Mouse (Mus musculus): ENCODE data around the gene Sox5. TPM values are rescaled to one million over a fixed set of nuclear protein-coding genes. Genes with fewer than 3 reads are reported as not detected.

Gene Sox5
- polyA plus RNA-seq, 1 experiment from 2014 or later: 33.0 TPM

- Histone ChIP-seq H3K27ac (no peak overlapping the region), H3K36me3 (no peaks in the 10 kb centered on the region), H3K4me2 (replicated peaks) (no peak overlapping the region), H3K4me3 (no peak overlapping the region), H3K9me3 (no peaks in the 10 kb centered on the region), H3K9ac (no peak overlapping the region), H3K27me3 (replicated peaks) (no peaks in the 10 kb centered on the region), H3K4me1 (no peaks in the 10 kb centered on the region)
- 78% methylated on average over 12 of the region's 12 CpGs for WGBS
- ATAC-seq (ENCODE audit: low FRiP score, low read depth): no peak
Measured at GRCm38 (mm10) chr6:144761902-144762301, 19.9 kb downstream of the Sox5 start.

GRCm38 (mm10) chr6:144759193-144759592 lies 22.6 kb downstream of the Sox5 start:
- WGBS: 45% methylated on average over 8 of the region's 8 CpGs
- Histone ChIP-seq H3K27ac (no peak overlapping the region), H3K36me3 (no peaks in the 10 kb centered on the region), H3K9ac (no peak overlapping the region), H3K9me3 (no peaks in the 10 kb centered on the region), H3K4me1 (no peaks in the 10 kb centered on the region), H3K4me2 (replicated peaks) (no peak overlapping the region), H3K27me3 (replicated peaks) (no peaks in the 10 kb centered on the region), H3K4me3 (no peak overlapping the region)
- no peak for ATAC-seq (ENCODE audit: low FRiP score, low read depth)

GRCm38 (mm10) chr6:144757414-144757813 lies 24.4 kb downstream of the Sox5 start:
- 30% methylated on average over 14 of the region's 14 CpGs for WGBS
- H3K4me3 ChIP-seq: no peak overlapping the region
- H3K4me2 ChIP-seq (replicated peaks): no peak overlapping the region
- no peaks in the 10 kb centered on the region for H3K36me3 ChIP-seq
- H3K9me3 ChIP-seq: no peaks in the 10 kb centered on the region
- no peak overlapping the region for H3K9ac ChIP-seq
- no peak for ATAC-seq (ENCODE audit: low FRiP score, low read depth)
- H3K4me1 ChIP-seq: 0 out of 2 replicates have a peak, but pooled peaks cover 4% of the 10 kb centered on the region
- no peak overlapping the region for H3K27ac ChIP-seq
- H3K27me3 ChIP-seq (replicated peaks): no peaks in the 10 kb centered on the region

- 93% methylated on average over 14 of the region's 14 CpGs for WGBS
- Histone ChIP-seq H3K36me3 (no peaks in the 10 kb centered on the region), H3K4me2 (replicated peaks) (no peak overlapping the region), H3K27me3 (replicated peaks) (no peaks in the 10 kb centered on the region), H3K27ac (no peak overlapping the region), H3K4me3 (no peak overlapping the region), H3K4me1 (0 out of 2 replicates have a peak, but pooled peaks cover 4% of the 10 kb centered on the region), H3K9ac (no peak overlapping the region), H3K9me3 (no peaks in the 10 kb centered on the region)
- no peak for ATAC-seq (ENCODE audit: low FRiP score, low read depth)
Measured at GRCm38 (mm10) chr6:144756444-144756843, 25.3 kb downstream of the Sox5 start.

- Histone ChIP-seq H3K9me3 (no peaks in the 10 kb centered on the region), H3K4me1 (0 out of 2 replicates have a peak, but pooled peaks cover 4% of the 10 kb centered on the region), H3K27ac (no peak overlapping the region), H3K27me3 (replicated peaks) (no peaks in the 10 kb centered on the region), H3K9ac (no peak overlapping the region), H3K4me2 (replicated peaks) (no peak overlapping the region), H3K4me3 (no peak overlapping the region), H3K36me3 (no peaks in the 10 kb centered on the region)
- WGBS: 90% methylated on average over 4 of the region's 4 CpGs
- ATAC-seq (ENCODE audit: low FRiP score, low read depth): no peak
Measured at GRCm38 (mm10) chr6:144755304-144755703, 26.5 kb downstream of the Sox5 start.

GRCm38 (mm10) chr6:144754366-144754765 lies 27.4 kb downstream of the Sox5 start:
- Histone ChIP-seq H3K27me3 (replicated peaks) (no peaks in the 10 kb centered on the region), H3K4me3 (no peak overlapping the region), H3K36me3 (no peaks in the 10 kb centered on the region), H3K9me3 (no peaks in the 10 kb centered on the region), H3K27ac (no peak overlapping the region), H3K9ac (no peak overlapping the region), H3K4me1 (0 out of 2 replicates have a peak, but pooled peaks cover 4% of the 10 kb centered on the region), H3K4me2 (replicated peaks) (no peak overlapping the region)
- no peak for ATAC-seq (ENCODE audit: low FRiP score, low read depth)

GRCm38 (mm10) chr6:144753963-144754296 lies 27.8 kb downstream of the Sox5 start:
- Histone ChIP-seq H3K27me3 (replicated peaks) (no peaks in the 10 kb centered on the region), H3K36me3 (no peaks in the 10 kb centered on the region), H3K9me3 (no peaks in the 10 kb centered on the region), H3K4me1 (0 out of 2 replicates have a peak, but pooled peaks cover 4% of the 10 kb centered on the region), H3K4me2 (replicated peaks) (no peak overlapping the region), H3K9ac (no peak overlapping the region), H3K4me3 (no peak overlapping the region), H3K27ac (no peak overlapping the region)
- WGBS: 14% methylated on average over 3 of the region's 3 CpGs
- ATAC-seq (ENCODE audit: low FRiP score, low read depth): no peak

GRCm38 (mm10) chr6:144753225-144753962 lies 28.4 kb downstream of the Sox5 start:
- WGBS: 73% methylated on average over 13 of the region's 13 CpGs
- no peaks in the 10 kb centered on the region for H3K9me3 ChIP-seq

GRCm38 (mm10) chr6:144751581-144751980 lies 30.2 kb downstream of the Sox5 start:
- WGBS: 89% methylated on average over 4 of the region's 4 CpGs
- Histone ChIP-seq H3K4me1 (0 out of 2 replicates have a peak, but pooled peaks cover 4% of the 10 kb centered on the region), H3K4me3 (no peak overlapping the region), H3K9me3 (0 out of 2 replicates have a peak, but pooled peaks cover 4% of the 10 kb centered on the region), H3K4me2 (replicated peaks) (no peak overlapping the region), H3K36me3 (no peaks in the 10 kb centered on the region), H3K27me3 (replicated peaks) (no peaks in the 10 kb centered on the region), H3K9ac (no peak overlapping the region), H3K27ac (no peak overlapping the region)
- ATAC-seq (ENCODE audit: low FRiP score, low read depth): no peak

More at GRCm38 (mm10) chr6:144753225-144753962, 28.4 kb downstream of the Sox5 start:
- ATAC-seq (ENCODE audit: low FRiP score, low read depth): no peak
- Histone ChIP-seq H3K4me2 (replicated peaks) (no peak overlapping the region), H3K4me3 (no peak overlapping the region), H3K9ac (no peak overlapping the region), H3K27ac (no peak overlapping the region), H3K4me1 (0 out of 2 replicates have a peak, but pooled peaks cover 4% of the 10 kb centered on the region), H3K36me3 (no peaks in the 10 kb centered on the region), H3K27me3 (replicated peaks) (no peaks in the 10 kb centered on the region)

- no peaks in the 10 kb centered on the region for H3K27me3 ChIP-seq (replicated peaks)
- H3K9ac ChIP-seq: no peak overlapping the region
- 65% methylated on average over 7 of the region's 7 CpGs for WGBS
- no peak overlapping the region for H3K27ac ChIP-seq
- 0 out of 2 replicates have a peak, but pooled peaks cover 4% of the 10 kb centered on the region for H3K9me3 ChIP-seq
- 0 out of 2 replicates have a peak, but pooled peaks cover 4% of the 10 kb centered on the region for H3K4me1 ChIP-seq
- H3K4me3 ChIP-seq: no peak overlapping the region
- no peak for ATAC-seq (ENCODE audit: low FRiP score, low read depth)
- no peaks in the 10 kb centered on the region for H3K36me3 ChIP-seq
- H3K4me2 ChIP-seq (replicated peaks): no peak overlapping the region
Measured at GRCm38 (mm10) chr6:144750197-144750596, 31.6 kb downstream of the Sox5 start.

GRCm38 (mm10) chr6:144746436-144746835 lies 35.3 kb downstream of the Sox5 start:
- Histone ChIP-seq H3K27me3 (replicated peaks) (no peaks in the 10 kb centered on the region), H3K27ac (no peak overlapping the region), H3K36me3 (no peaks in the 10 kb centered on the region), H3K4me2 (replicated peaks) (no peak overlapping the region), H3K4me3 (no peak overlapping the region), H3K9ac (no peak overlapping the region), H3K9me3 (0 out of 2 replicates have a peak, but pooled peaks cover 4% of the 10 kb centered on the region), H3K4me1 (no peaks in the 10 kb centered on the region)
- WGBS: 92% methylated on average over 10 of the region's 10 CpGs
- ATAC-seq (ENCODE audit: low FRiP score, low read depth): no peak

GRCm38 (mm10) chr6:144742559-144742958 lies 39.2 kb downstream of the Sox5 start:
- Histone ChIP-seq H3K9me3 (peaks cover 4% of the 10 kb centered on the region; the same call in 1 of the 2 replicates), H3K4me1 (no peaks in the 10 kb centered on the region), H3K27me3 (replicated peaks) (no peaks in the 10 kb centered on the region), H3K36me3 (no peaks in the 10 kb centered on the region), H3K27ac (no peak overlapping the region), H3K9ac (no peak overlapping the region), H3K4me3 (no peak overlapping the region), H3K4me2 (replicated peaks) (no peak overlapping the region)
- ATAC-seq (ENCODE audit: low FRiP score, low read depth): no peak
- 63% methylated on average over 3 of the region's 3 CpGs for WGBS
